ENCODE assay signal across 30 mouse cellular contexts in genomic region chr2:155724526-155724925, GRCm38 (mm10). TPM values are rescaled to one million over a fixed set of nuclear protein-coding genes. Genes with fewer than 3 reads are reported as not detected.
"Had no signal": no experiment of that assay in that cellular context is flagged by ENCODE, and none has a peak within 500 bp of the region (broad histone marks: within the 10 kb centered on the region; RNA-seq: fewer than 3 reads in every experiment).

No protein-coding gene starts in this region.

- H3K4me3 ChIP-seq: liver, embryonic 13.5 days; liver, embryonic 15.5 days; lung, embryonic 15.5 days; midbrain, embryonic 10.5 days; midbrain, embryonic 12.5 days; myocyte; neural tube, embryonic 13.5 days; neural tube, embryonic 15.5 days had no signal

- H3K9ac ChIP-seq: liver, embryonic 13.5 days; liver, embryonic 15.5 days; liver, postnatal 0 days; lung, embryonic 15.5 days; midbrain, embryonic 12.5 days; neural tube, embryonic 13.5 days; neural tube, embryonic 15.5 days had no signal

- H3K4me2 ChIP-seq: liver, embryonic 11.5 days; liver, embryonic 13.5 days; liver, embryonic 15.5 days; lung, embryonic 15.5 days; midbrain, embryonic 12.5 days; neural tube, embryonic 13.5 days; neural tube, embryonic 15.5 days had no signal

- DNase-seq: liver, embryonic 13.5 days; liver, postnatal 0 days; lung, adult 2 months; lung, postnatal 10 days; lung, postnatal 36 days; midbrain, embryonic 14.5 days; retina, postnatal 1 day; right cerebral cortex, adult 18-20 months; right cerebral cortex, postnatal 25 days; right cerebral cortex, postnatal 4 days; spleen, adult 18-20 months; thymus, adult 18-20 months; thymus, postnatal 14 days; thymus, postnatal 36 days had no signal

- H3K9me3 ChIP-seq: liver, embryonic 13.5 days; liver, embryonic 15.5 days; lung, embryonic 15.5 days; midbrain, embryonic 10.5 days; midbrain, embryonic 12.5 days; neural tube, embryonic 13.5 days; neural tube, embryonic 15.5 days had no signal

- H3K27me3 ChIP-seq: liver, embryonic 13.5 days; liver, embryonic 15.5 days; lung, embryonic 15.5 days; midbrain, embryonic 12.5 days; neural tube, embryonic 13.5 days; neural tube, embryonic 15.5 days had no signal

- ATAC-seq: liver, postnatal 0 days; midbrain, embryonic 16.5 days had no signal

- H3K27ac ChIP-seq: liver, embryonic 13.5 days; liver, embryonic 15.5 days; lung, embryonic 15.5 days; macrophage; midbrain, embryonic 10.5 days; midbrain, embryonic 12.5 days; neural tube, embryonic 13.5 days; neural tube, embryonic 15.5 days had no signal

RNA-seq across cellular contexts. Expression of gene Gm17581, which starts 11.1 kb away (rescaled TPM):
- total RNA-seq: megakaryocyte-erythroid progenitor cell, adult 5-6 weeks had no signal
- polyA plus RNA-seq: liver, embryonic 11.5 days; liver, embryonic 13.5 days; liver, embryonic 15.5 days; liver, postnatal 0 days; lung, adult 2 months; lung, embryonic 15.5 days; macrophage; midbrain, embryonic 10.5 days; midbrain, embryonic 12.5 days; midbrain, embryonic 14.5 days; midbrain, embryonic 16.5 days; myocyte; neural tube, embryonic 11.5 days; neural tube, embryonic 13.5 days; neural tube, embryonic 15.5 days; small intestine, adult 2 months; stomach, embryonic 14.5 days; stomach, embryonic 16.5 days; thymus, postnatal 0 days had no signal

RNA-seq across cellular contexts. Expression of gene Procr, which starts 26.4 kb away (rescaled TPM):
- total RNA-seq: megakaryocyte-erythroid progenitor cell, adult 5-6 weeks had no signal

RNA-seq across cellular contexts. Expression of gene Mmp24, which starts 50.6 kb away (rescaled TPM):
- polyA plus RNA-seq: liver, embryonic 11.5 days; liver, embryonic 13.5 days; liver, embryonic 15.5 days; liver, postnatal 0 days had no signal
